Mouse (Mus musculus): Measurements from ENCODE around the gene Scrg1. TPM values are rescaled to one million over a fixed set of nuclear protein-coding genes. Genes with fewer than 3 reads are reported as not detected.
"Not testable (repeated sequence)": the region's sequence is repeated elsewhere in the genome, so short reads cannot be mapped to it uniquely, and the experiment has no call there.

Scrg1 gene
- polyA plus RNA-seq, 1 experiment from 2014 or later = 10.9 TPM

GRCm38 (mm10) chr8:57489366-57489765 lies 33.6 kb downstream of the Scrg1 start:
- no peaks in the 10 kb centered on the region for H3K27me3 ChIP-seq (ENCODE audit: control insufficient read depth, insufficient read depth, low read length)
- 100% methylated on average over 1 of the region's 1 CpGs for WGBS
- H3K36me3 ChIP-seq (ENCODE audit: control insufficient read depth, insufficient read depth, low read length) = no peaks in the 10 kb centered on the region
- H3K4me2 ChIP-seq (ENCODE audit: low read depth, low read length) = no peak overlapping the region
- no peak overlapping the region for H3K4me3 ChIP-seq (ENCODE audit: low read depth, low read length)
- H3K27ac ChIP-seq (ENCODE audit: low read depth, low read length) = no peak overlapping the region
- H3K4me1 ChIP-seq (ENCODE audit: control insufficient read depth, insufficient read depth, low read length) = peaks cover 9% of the 10 kb centered on the region
- H3K9me3 ChIP-seq (ENCODE audit: control insufficient read depth, low read length) = no peaks in the 10 kb centered on the region
- no peak for ATAC-seq (ENCODE audit: low read depth)
- H3K9ac ChIP-seq (replicated peaks; ENCODE audit: low read depth, low read length) = no peak overlapping the region

- Histone ChIP-seq H3K4me1 (ENCODE audit: control insufficient read depth, insufficient read depth, low read length) (peaks cover 9% of the 10 kb centered on the region), H3K27me3 (ENCODE audit: control insufficient read depth, insufficient read depth, low read length) (no peaks in the 10 kb centered on the region), H3K4me3 (ENCODE audit: low read depth, low read length) (no peak overlapping the region), H3K36me3 (ENCODE audit: control insufficient read depth, insufficient read depth, low read length) (no peaks in the 10 kb centered on the region), H3K9me3 (ENCODE audit: control insufficient read depth, low read length) (no peaks in the 10 kb centered on the region), H3K27ac (ENCODE audit: low read depth, low read length) (no peak overlapping the region), H3K9ac (replicated peaks; ENCODE audit: low read depth, low read length) (no peak overlapping the region), H3K4me2 (ENCODE audit: low read depth, low read length) (no peak overlapping the region)
- ATAC-seq (ENCODE audit: low read depth) = no peak
These were observed 34.2 kb downstream of the Scrg1 start for GRCm38 (mm10) chr8:57489896-57490295.

- Histone ChIP-seq H3K4me2 (ENCODE audit: low read depth, low read length) (no peak overlapping the region), H3K36me3 (ENCODE audit: control insufficient read depth, insufficient read depth, low read length) (no peaks in the 10 kb centered on the region), H3K4me1 (ENCODE audit: control insufficient read depth, insufficient read depth, low read length) (no peaks in the 10 kb centered on the region), H3K9ac (replicated peaks; ENCODE audit: low read depth, low read length) (no peak overlapping the region), H3K27ac (ENCODE audit: low read depth, low read length) (no peak overlapping the region), H3K9me3 (ENCODE audit: control insufficient read depth, low read length) (no peaks in the 10 kb centered on the region), H3K27me3 (ENCODE audit: control insufficient read depth, insufficient read depth, low read length) (no peaks in the 10 kb centered on the region), H3K4me3 (ENCODE audit: low read depth, low read length) (no peak overlapping the region)
- 90% methylated on average over 4 of the region's 4 CpGs for WGBS
- ATAC-seq (ENCODE audit: low read depth) = no peak
These were observed 36.1 kb downstream of the Scrg1 start for GRCm38 (mm10) chr8:57491873-57492272.

DNA sequence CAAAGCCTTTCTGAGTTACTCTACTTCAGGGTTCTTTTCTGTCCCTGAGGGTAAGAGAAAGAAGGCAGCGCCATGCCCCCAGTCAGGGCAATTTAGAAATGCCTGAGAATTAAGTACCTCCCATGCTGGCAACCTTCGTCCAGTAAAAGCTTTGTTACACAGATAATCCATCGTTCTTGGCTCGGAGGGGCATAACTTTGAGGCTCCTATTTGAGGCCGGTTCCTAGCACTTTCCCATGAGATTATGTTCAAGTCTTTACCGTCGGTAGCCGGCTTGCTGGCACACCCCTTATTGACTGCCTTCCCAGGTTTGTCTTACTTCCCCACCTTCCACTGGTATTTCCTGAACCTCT lies 42.7 kb downstream of the Scrg1 start:
- no peak overlapping the region for H3K4me3 ChIP-seq (ENCODE audit: low read depth, low read length)
- whole genome bisulfite sequencing = 36% methylated on average over 8 of the region's 8 CpGs
- no peak overlapping the region for H3K27ac ChIP-seq (ENCODE audit: low read depth, low read length)
- peak overlapping the region; percentile 41 for H3K4me2 ChIP-seq (ENCODE audit: low read depth, low read length)
- H3K4me1 ChIP-seq (ENCODE audit: control insufficient read depth, insufficient read depth, low read length) = no peaks in the 10 kb centered on the region
- no peak overlapping the region for H3K9ac ChIP-seq (replicated peaks; ENCODE audit: low read depth, low read length)
- H3K9me3 ChIP-seq (ENCODE audit: control insufficient read depth, low read length) = no peaks in the 10 kb centered on the region
- no peaks in the 10 kb centered on the region for H3K27me3 ChIP-seq (ENCODE audit: control insufficient read depth, insufficient read depth, low read length)
- ATAC-seq (ENCODE audit: low read depth) = peak; percentile 15; the same call in 1 of the 2 replicates
- H3K36me3 ChIP-seq (ENCODE audit: control insufficient read depth, insufficient read depth, low read length) = no peaks in the 10 kb centered on the region

DNA sequence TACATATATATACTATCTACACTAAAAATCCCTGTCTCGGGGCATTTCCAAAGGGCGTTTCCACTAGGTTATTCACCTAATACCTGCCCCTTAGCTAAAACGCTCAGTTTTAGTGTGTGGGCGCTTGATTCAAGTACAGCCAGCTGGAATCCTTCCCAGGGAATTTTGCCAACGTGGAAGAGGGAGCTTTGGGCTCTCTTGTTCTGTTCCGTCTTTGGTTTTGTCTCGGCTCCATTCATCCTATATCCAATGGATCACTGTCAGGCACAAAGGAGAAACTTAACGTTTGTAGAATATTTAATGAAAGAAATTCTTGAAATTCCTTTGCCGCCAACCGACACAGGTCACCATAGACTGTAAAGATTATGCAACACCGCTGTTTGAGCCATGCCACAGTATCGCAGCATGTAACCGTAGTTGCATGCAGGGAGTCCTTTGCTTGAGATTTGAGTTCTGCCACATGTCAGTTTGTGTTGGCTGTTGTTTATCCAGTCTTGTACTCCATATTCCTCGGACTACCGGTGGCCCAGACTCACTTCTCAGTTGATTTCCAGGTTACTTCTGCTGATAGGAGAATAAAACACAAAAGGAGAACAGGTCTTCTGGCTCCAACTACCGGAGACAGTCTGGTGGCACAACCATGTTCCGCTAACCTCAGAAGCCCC lies 43.3 kb downstream of the Scrg1 start:
- Histone ChIP-seq H3K27ac (ENCODE audit: low read depth, low read length) (no peak overlapping the region), H3K36me3 (ENCODE audit: control insufficient read depth, insufficient read depth, low read length) (no peaks in the 10 kb centered on the region), H3K27me3 (ENCODE audit: control insufficient read depth, insufficient read depth, low read length) (no peaks in the 10 kb centered on the region), H3K4me2 (ENCODE audit: low read depth, low read length) (peak overlapping the region; percentile 41), H3K9me3 (ENCODE audit: control insufficient read depth, low read length) (no peaks in the 10 kb centered on the region), H3K4me1 (ENCODE audit: control insufficient read depth, insufficient read depth, low read length) (no peaks in the 10 kb centered on the region), H3K4me3 (ENCODE audit: low read depth, low read length) (0 out of 2 replicates have a peak overlapping the region, but pooled peaks have one; percentile 8), H3K9ac (replicated peaks; ENCODE audit: low read depth, low read length) (no peak overlapping the region)
- ATAC-seq (ENCODE audit: low read depth) = peak; percentile 59; the same call in 1 of the 2 replicates
- 36% methylated on average over 17 of the region's 17 CpGs for WGBS

- no peak for ATAC-seq (ENCODE audit: low read depth)
- H3K4me2 ChIP-seq (ENCODE audit: low read depth, low read length) = no peak overlapping the region
- no peaks in the 10 kb centered on the region for H3K4me1 ChIP-seq (ENCODE audit: control insufficient read depth, insufficient read depth, low read length)
- H3K4me3 ChIP-seq (ENCODE audit: low read depth, low read length) = no peak overlapping the region
- no peaks in the 10 kb centered on the region for H3K27me3 ChIP-seq (ENCODE audit: control insufficient read depth, insufficient read depth, low read length)
- 46% methylated on average over 5 of the region's 5 CpGs for WGBS
- no peaks in the 10 kb centered on the region for H3K9me3 ChIP-seq (ENCODE audit: control insufficient read depth, low read length)
- no peak overlapping the region for H3K9ac ChIP-seq (replicated peaks; ENCODE audit: low read depth, low read length)
- no peak overlapping the region for H3K27ac ChIP-seq (ENCODE audit: low read depth, low read length)
- no peaks in the 10 kb centered on the region for H3K36me3 ChIP-seq (ENCODE audit: control insufficient read depth, insufficient read depth, low read length)
These were observed 47.9 kb downstream of the Scrg1 start for GRCm38 (mm10) chr8:57503641-57504040.

DNA sequence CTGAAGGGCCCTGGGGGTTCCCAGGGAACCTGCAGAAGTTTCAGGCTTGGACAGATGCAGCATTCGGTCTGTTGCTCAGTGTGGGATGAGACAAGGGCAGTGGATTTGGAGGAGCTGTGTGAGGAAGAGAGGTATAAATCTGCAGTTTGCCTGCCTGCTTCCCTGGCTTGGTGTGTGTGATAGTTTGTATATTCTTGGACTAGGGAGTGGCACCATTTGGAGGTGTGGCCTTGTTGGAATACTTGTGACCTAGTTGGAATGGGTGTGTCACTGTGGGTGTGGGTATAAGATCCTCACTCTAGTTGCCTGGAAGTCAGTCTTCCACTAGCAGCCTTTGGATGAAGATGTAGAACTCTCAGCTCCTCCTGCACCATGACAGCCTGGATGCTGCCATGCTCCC lies 49.8 kb downstream of the Scrg1 start:
- H3K4me2 ChIP-seq (ENCODE audit: low read depth, low read length); H3K36me3 ChIP-seq (ENCODE audit: control insufficient read depth, insufficient read depth, low read length); ATAC-seq (ENCODE audit: low read depth); H3K9me3 ChIP-seq (ENCODE audit: control insufficient read depth, low read length); H3K4me1 ChIP-seq (ENCODE audit: control insufficient read depth, insufficient read depth, low read length); H3K27me3 ChIP-seq (ENCODE audit: control insufficient read depth, insufficient read depth, low read length); H3K9ac ChIP-seq (replicated peaks; ENCODE audit: low read depth, low read length); H3K4me3 ChIP-seq (ENCODE audit: low read depth, low read length); H3K27ac ChIP-seq (ENCODE audit: low read depth, low read length): not testable (repeated sequence)
- 94% methylated on average over 1 of the region's 1 CpGs for WGBS

GRCm38 (mm10) chr8:57507556-57508063 lies 51.9 kb downstream of the Scrg1 start:
- no peak overlapping the region for H3K4me2 ChIP-seq (ENCODE audit: low read depth, low read length)
- H3K27me3 ChIP-seq (ENCODE audit: control insufficient read depth, insufficient read depth, low read length) = no peaks in the 10 kb centered on the region; the same call in 1 of the 2 replicates
- ATAC-seq (ENCODE audit: low read depth) = no peak
- no peaks in the 10 kb centered on the region for H3K4me1 ChIP-seq (ENCODE audit: control insufficient read depth, insufficient read depth, low read length)
- no peak overlapping the region for H3K4me3 ChIP-seq (ENCODE audit: low read depth, low read length)
- no peak overlapping the region for H3K9ac ChIP-seq (replicated peaks; ENCODE audit: low read depth, low read length)
- no peaks in the 10 kb centered on the region for H3K36me3 ChIP-seq (ENCODE audit: control insufficient read depth, insufficient read depth, low read length)
- H3K27ac ChIP-seq (ENCODE audit: low read depth, low read length) = no peak overlapping the region
- H3K9me3 ChIP-seq (ENCODE audit: control insufficient read depth, low read length) = no peaks in the 10 kb centered on the region
- 93% methylated on average over 4 of the region's 4 CpGs for WGBS

DNA sequence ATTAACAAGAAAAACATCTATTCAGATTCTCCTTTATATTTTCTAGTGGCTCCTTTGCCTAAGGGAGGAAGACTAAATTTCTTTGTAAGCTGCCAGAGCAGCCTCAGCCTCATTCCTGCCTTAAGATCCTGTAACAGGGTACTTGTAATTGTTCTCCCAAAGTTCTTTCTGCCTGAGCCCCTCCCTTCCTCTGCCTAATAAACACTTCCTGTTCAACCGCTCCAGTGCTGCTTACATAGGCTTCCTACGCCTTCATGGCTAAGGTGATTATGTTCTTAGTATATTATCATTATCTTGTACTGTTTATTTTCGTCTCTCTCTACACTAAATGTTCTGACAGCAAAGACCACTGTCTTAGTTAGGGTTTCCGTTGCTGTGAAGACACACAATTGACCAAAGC lies 52.9 kb downstream of the Scrg1 start:
- no peaks in the 10 kb centered on the region for H3K36me3 ChIP-seq (ENCODE audit: control insufficient read depth, insufficient read depth, low read length)
- H3K9me3 ChIP-seq (ENCODE audit: control insufficient read depth, low read length) = no peaks in the 10 kb centered on the region
- no peaks in the 10 kb centered on the region for H3K4me1 ChIP-seq (ENCODE audit: control insufficient read depth, insufficient read depth, low read length)
- no peaks in the 10 kb centered on the region; the same call in 1 of the 2 replicates for H3K27me3 ChIP-seq (ENCODE audit: control insufficient read depth, insufficient read depth, low read length)
- H3K27ac ChIP-seq (ENCODE audit: low read depth, low read length) = no peak overlapping the region
- H3K4me2 ChIP-seq (ENCODE audit: low read depth, low read length) = no peak overlapping the region
- no peak overlapping the region for H3K4me3 ChIP-seq (ENCODE audit: low read depth, low read length)
- 90% methylated on average over 4 of the region's 4 CpGs for WGBS
- no peak for ATAC-seq (ENCODE audit: low read depth)
- no peak overlapping the region for H3K9ac ChIP-seq (replicated peaks; ENCODE audit: low read depth, low read length)
